8 mouse cellular contexts compared by ENCODE assay signal in the genomic region with DNA sequence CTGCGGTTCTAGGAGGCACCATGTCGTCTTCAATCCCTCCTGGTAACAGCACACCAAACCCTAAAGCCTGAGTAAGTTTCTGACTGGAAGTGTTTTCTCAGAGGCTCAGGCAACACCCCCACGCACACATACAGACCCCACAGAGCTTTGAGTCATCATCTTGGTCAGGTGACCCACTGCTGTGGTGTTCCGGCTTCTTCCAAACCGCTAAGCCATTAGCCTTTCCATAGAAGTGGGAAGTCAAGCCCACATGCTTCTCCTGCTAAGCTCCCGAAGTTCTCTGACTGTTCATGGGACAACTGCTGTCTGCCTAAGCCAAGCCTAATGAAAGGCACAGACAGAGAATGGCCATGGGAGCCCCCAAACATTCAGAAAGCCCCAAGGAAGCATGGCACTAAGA. TPM values are rescaled to one million over a fixed set of nuclear protein-coding genes. Genes with fewer than 3 reads are reported as not detected.
DNase-seq lines count a peak whose midpoint lies in the region; ATAC-seq and TF ChIP-seq lines count a peak whose summit lies in the region.

No protein-coding gene starts in this region.

- H3K36me3 ChIP-seq in forebrain, postnatal 0 days (ENCODE audit: insufficient read depth), result no peaks in the 10 kb centered on the region
- no peaks in the 10 kb centered on the region for H3K36me3 ChIP-seq in intestine, embryonic 16.5 days (ENCODE audit: control insufficient read depth, insufficient read depth, low read length)
- no peaks in the 10 kb centered on the region for H3K36me3 ChIP-seq in neural tube, embryonic 13.5 days

- TF ChIP-seq CTCF in forebrain, postnatal 0 days (IDR thresholded peaks at IDR 0.05; ENCODE audit: low read depth), result no peak

- H3K9me3 ChIP-seq in forebrain, postnatal 0 days (ENCODE audit: low read length), result no peaks in the 10 kb centered on the region
- H3K9me3 ChIP-seq in intestine, embryonic 16.5 days (ENCODE audit: control insufficient read depth, low read length), result no peaks in the 10 kb centered on the region
- H3K9me3 ChIP-seq in neural tube, embryonic 13.5 days, result no peaks in the 10 kb centered on the region

- peak overlapping the region; percentile 86 for H3K4me2 ChIP-seq in forebrain, postnatal 0 days (ENCODE audit: low read depth)
- H3K4me2 ChIP-seq in intestine, embryonic 16.5 days (ENCODE audit: low read depth, low read length), result peak overlapping the region; percentile 94
- H3K4me2 ChIP-seq in neural tube, embryonic 13.5 days, result peak overlapping the region; percentile 79

- no peak overlapping the region; the same call in 1 of the 2 replicates for H3K27ac ChIP-seq in forebrain, postnatal 0 days (ENCODE audit: low read depth, low read length)
- no peak overlapping the region for H3K27ac ChIP-seq in intestine, embryonic 16.5 days (ENCODE audit: low read length)
- H3K27ac ChIP-seq in neural tube, embryonic 13.5 days (replicated peaks), result peak overlapping the region; percentile 87

- WGBS in forebrain, postnatal 0 days, result 58% methylated on average over 6 of the region's 6 CpGs
- 78% methylated on average over 6 of the region's 6 CpGs for WGBS in intestine, embryonic 16.5 days
- 71% methylated on average over 6 of the region's 6 CpGs for WGBS in neural tube, embryonic 13.5 days

- H3K9ac ChIP-seq in forebrain, postnatal 0 days, result no peak overlapping the region; the same call in 1 of the 2 replicates
- H3K9ac ChIP-seq in intestine, embryonic 16.5 days (ENCODE audit: low read depth, low read length), result no peak overlapping the region
- peak overlapping the region; percentile 77 for H3K9ac ChIP-seq in neural tube, embryonic 13.5 days

- DNase-seq in right cerebral cortex, adult 2 months (ENCODE audit: low spot score in 2 of 2), result peak; percentile 19 to 25
- DNase-seq in right cerebral cortex, postnatal 14 days, result no peak
- DNase-seq in forebrain, postnatal 0 days, result no peak
- DNase-seq in layer of hippocampus, postnatal 36 days, result no peak
- DNase-seq in thymus, postnatal 0 days (ENCODE audit: low spot score), result no peak

- H3K4me3 ChIP-seq in forebrain, postnatal 0 days (ENCODE audit: low read depth, low read length), result peak overlapping the region; percentile 2; the same call in 1 of the 2 replicates
- H3K4me3 ChIP-seq in intestine, embryonic 16.5 days (ENCODE audit: low read length), result no peak overlapping the region
- peak overlapping the region; percentile 56 for H3K4me3 ChIP-seq in neural tube, embryonic 13.5 days

- H3K27me3 ChIP-seq in forebrain, postnatal 0 days (ENCODE audit: insufficient read depth, low read length), result no peaks in the 10 kb centered on the region
- H3K27me3 ChIP-seq in intestine, embryonic 16.5 days (replicated peaks; ENCODE audit: control insufficient read depth, insufficient read depth, low read length), result no peaks in the 10 kb centered on the region
- H3K27me3 ChIP-seq in neural tube, embryonic 13.5 days, result no peaks in the 10 kb centered on the region

- H3K4me1 ChIP-seq in forebrain, postnatal 0 days (ENCODE audit: insufficient read depth), result peaks cover 9% of the 10 kb centered on the region; the same call in 1 of the 2 replicates
- peaks cover 26% of the 10 kb centered on the region for H3K4me1 ChIP-seq in intestine, embryonic 16.5 days (ENCODE audit: control insufficient read depth, insufficient read depth, low read length)
- H3K4me1 ChIP-seq in neural tube, embryonic 13.5 days (replicated peaks), result peaks cover 79% of the 10 kb centered on the region

- ATAC-seq in forebrain, postnatal 0 days, result no peak
- ATAC-seq in intestine, embryonic 16.5 days, result no peak
- ATAC-seq in neural tube, embryonic 13.5 days (ENCODE audit: low read depth), result no peak
- no peak for ATAC-seq in megakaryocyte, adult 5-6 weeks (ENCODE audit: poor library complexity, severe bottlenecking)

RNA-seq across cellular contexts. Expression of a gene that starts 1.4 kb away (rescaled TPM):
- 6.2 and 6.4 TPM in 2 replicates for total RNA-seq in forebrain, postnatal 0 days (2014; rRNA removed)
- 5.9 and 9.5 TPM in 2 replicates for polyA plus RNA-seq in forebrain, postnatal 0 days (2015; fragmentation: Nextera tagmentation; extraction: Ambion mirVana)
- polyA plus RNA-seq in intestine, embryonic 16.5 days (2015; fragmentation: Nextera tagmentation; extraction: Ambion mirVana), result 5.0 TPM in 2 replicates
- polyA plus RNA-seq in neural tube, embryonic 13.5 days (2015; fragmentation: Nextera tagmentation; extraction: Ambion mirVana), result 12.9 and 14.5 TPM in 2 replicates
- 2.0 and 3.0 TPM in 2 replicates for total RNA-seq in megakaryocyte, adult 5-6 weeks (2015)
- 0.62 and 0.77 TPM in 2 replicates for total RNA-seq in megakaryocyte, adult 5-6 weeks (2017)
- total RNA-seq in layer of hippocampus, postnatal 36 days (2021), result 10 to 100 TPM; 21.2 to 28.9 TPM
- polyA plus RNA-seq in thymus, postnatal 0 days (2015; fragmentation: Nextera tagmentation; extraction: Ambion mirVana), result 6.4 and 7.8 TPM in 2 replicates

RNA-seq across cellular contexts. Expression of a gene that starts 52.4 kb away (rescaled TPM):
- total RNA-seq in forebrain, postnatal 0 days (2014; rRNA removed), result 15.6 and 24.9 TPM in 2 replicates
- polyA plus RNA-seq in forebrain, postnatal 0 days (2015; fragmentation: Nextera tagmentation; extraction: Ambion mirVana), result 5.7 and 7.0 TPM in 2 replicates
- polyA plus RNA-seq in intestine, embryonic 16.5 days (2015; fragmentation: Nextera tagmentation; extraction: Ambion mirVana), result 7.1 and 7.5 TPM in 2 replicates
- 13.2 and 14.4 TPM in 2 replicates for polyA plus RNA-seq in neural tube, embryonic 13.5 days (2015; fragmentation: Nextera tagmentation; extraction: Ambion mirVana)
- 38.8 and 39.7 TPM in 2 replicates for total RNA-seq in megakaryocyte, adult 5-6 weeks (2015)
- 60.1 and 67.5 TPM in 2 replicates for total RNA-seq in megakaryocyte, adult 5-6 weeks (2017)
- 10 to 100 TPM; 14.7 to 17.2 TPM for total RNA-seq in layer of hippocampus, postnatal 36 days (2021)
- 12.7 and 13.4 TPM in 2 replicates for polyA plus RNA-seq in thymus, postnatal 0 days (2015; fragmentation: Nextera tagmentation; extraction: Ambion mirVana)

RNA-seq across cellular contexts. Expression of a gene that starts 53.6 kb away (rescaled TPM):
- total RNA-seq in forebrain, postnatal 0 days (2014; rRNA removed), result 7.5 and 8.9 TPM in 2 replicates
- polyA plus RNA-seq in forebrain, postnatal 0 days (2015; fragmentation: Nextera tagmentation; extraction: Ambion mirVana), result 4.3 and 5.4 TPM in 2 replicates
- 6.2 and 6.8 TPM in 2 replicates for polyA plus RNA-seq in intestine, embryonic 16.5 days (2015; fragmentation: Nextera tagmentation; extraction: Ambion mirVana)
- 12.7 and 14.9 TPM in 2 replicates for polyA plus RNA-seq in neural tube, embryonic 13.5 days (2015; fragmentation: Nextera tagmentation; extraction: Ambion mirVana)
- 12.0 and 13.3 TPM in 2 replicates for total RNA-seq in megakaryocyte, adult 5-6 weeks (2015)
- 16.9 and 22.1 TPM in 2 replicates for total RNA-seq in megakaryocyte, adult 5-6 weeks (2017)
- total RNA-seq in layer of hippocampus, postnatal 36 days (2021), result 10 to 100 TPM; 10.5 to 11.6 TPM
- polyA plus RNA-seq in thymus, postnatal 0 days (2015; fragmentation: Nextera tagmentation; extraction: Ambion mirVana), result 7.8 and 9.4 TPM in 2 replicates

Comparison
In these comparisons a context has a peak if more than half of its experiments do, and no peak if none do; other contexts are left out.
1. DNase-seq: peak in right cerebral cortex, adult 2 months (2 of 2); none in right cerebral cortex, postnatal 14 days (single experiment), forebrain, postnatal 0 days (single experiment), layer of hippocampus, postnatal 36 days (0 of 2) and thymus, postnatal 0 days (single experiment).
2. Peak in every context shown above with its lines, with median percentiles within 50 percentile points of each other: H3K4me2 ChIP-seq.